Mouse (Mus musculus): ENCODE measurements around the gene Atp6v0a4. TPM values are rescaled to one million over a fixed set of nuclear protein-coding genes. Genes with fewer than 3 reads are reported as not detected.

Atp6v0a4 gene
- 0.34 TPM in 1 of 2 replicates, not detected in the other for polyA plus RNA-seq (2014; fragmentation: Nextera tagmentation; extraction: Ambion mirVana)

- Histone ChIP-seq H3K36me3 (ENCODE audit: control insufficient read depth, insufficient read depth, low read length) (no peaks in the 10 kb centered on the region; the same call in 1 of the 2 replicates), H3K27ac (ENCODE audit: low read depth, low read length) (no peak within 1 kb of the TSS), H3K4me2 (no peak within 1 kb of the TSS), H3K4me1 (ENCODE audit: control insufficient read depth, insufficient read depth, low read length) (peaks cover 9% of the 10 kb centered on the region; the same call in 1 of the 2 replicates), H3K9me3 (replicated peaks; ENCODE audit: control insufficient read depth, low read length) (no peaks in the 10 kb centered on the region), H3K27me3 (ENCODE audit: control insufficient read depth, insufficient read depth, low read length) (no peaks in the 10 kb centered on the region), H3K4me3 (ENCODE audit: low read depth, low read length) (no peak within 1 kb of the TSS), H3K9ac (ENCODE audit: low read depth, low read length) (no peak within 1 kb of the TSS)
- WGBS (ENCODE audit: insufficient replicate concordance): 88% methylated on average over 7 of the region's 7 CpGs
- no peak for ATAC-seq (replicated peaks; ENCODE audit: insufficient number of reproducible peaks, low FRiP score, low TSS enrichment)
These were observed at the start of gene Atp6v0a4 for GRCm38 (mm10) chr6:38124207-38124835. Atp6v0a4 (minus strand) TSS chr6:38124586.

GRCm38 (mm10) chr6:38165385-38165784, 41.0 kb upstream of the Atp6v0a4 start:
- Histone ChIP-seq H3K4me2 (no peak overlapping the region), H3K27ac (ENCODE audit: low read depth, low read length) (no peak overlapping the region), H3K9me3 (replicated peaks; ENCODE audit: control insufficient read depth, low read length) (peaks cover under 1% of the 10 kb centered on the region; the same call in 1 of the 2 replicates), H3K4me1 (ENCODE audit: control insufficient read depth, insufficient read depth, low read length) (no peaks in the 10 kb centered on the region), H3K36me3 (ENCODE audit: control insufficient read depth, insufficient read depth, low read length) (peaks cover under 1% of the 10 kb centered on the region; the same call in 1 of the 2 replicates), H3K9ac (ENCODE audit: low read depth, low read length) (no peak overlapping the region), H3K27me3 (ENCODE audit: control insufficient read depth, insufficient read depth, low read length) (no peaks in the 10 kb centered on the region), H3K4me3 (ENCODE audit: low read depth, low read length) (no peak overlapping the region)
- 72% methylated on average over 6 of the region's 6 CpGs for WGBS (ENCODE audit: insufficient replicate concordance)
- ATAC-seq (replicated peaks; ENCODE audit: insufficient number of reproducible peaks, low FRiP score, low TSS enrichment): no peak

GRCm38 (mm10) chr6:38164705-38165104, 40.3 kb upstream of the Atp6v0a4 start:
- no peaks in the 10 kb centered on the region for H3K4me1 ChIP-seq (ENCODE audit: control insufficient read depth, insufficient read depth, low read length)
- no peak overlapping the region for H3K4me3 ChIP-seq (ENCODE audit: low read depth, low read length)
- H3K9ac ChIP-seq (ENCODE audit: low read depth, low read length): no peak overlapping the region
- 79% methylated on average over 6 of the region's 6 CpGs for WGBS (ENCODE audit: insufficient replicate concordance)
- H3K27me3 ChIP-seq (ENCODE audit: control insufficient read depth, insufficient read depth, low read length): no peaks in the 10 kb centered on the region
- no peak overlapping the region for H3K27ac ChIP-seq (ENCODE audit: low read depth, low read length)
- no peaks in the 10 kb centered on the region for H3K9me3 ChIP-seq (replicated peaks; ENCODE audit: control insufficient read depth, low read length)
- ATAC-seq (replicated peaks; ENCODE audit: insufficient number of reproducible peaks, low FRiP score, low TSS enrichment): no peak
- H3K36me3 ChIP-seq (ENCODE audit: control insufficient read depth, insufficient read depth, low read length): no peaks in the 10 kb centered on the region
- no peak overlapping the region for H3K4me2 ChIP-seq

- H3K9ac ChIP-seq (ENCODE audit: low read depth, low read length): no peak overlapping the region
- no peaks in the 10 kb centered on the region for H3K9me3 ChIP-seq (replicated peaks; ENCODE audit: control insufficient read depth, low read length)
- H3K4me2 ChIP-seq: no peak overlapping the region
- H3K27me3 ChIP-seq (ENCODE audit: control insufficient read depth, insufficient read depth, low read length): no peaks in the 10 kb centered on the region
- no peaks in the 10 kb centered on the region for H3K4me1 ChIP-seq (ENCODE audit: control insufficient read depth, insufficient read depth, low read length)
- no peak for ATAC-seq (replicated peaks; ENCODE audit: insufficient number of reproducible peaks, low FRiP score, low TSS enrichment)
- no peak overlapping the region for H3K27ac ChIP-seq (ENCODE audit: low read depth, low read length)
- no peaks in the 10 kb centered on the region; the same call in 1 of the 2 replicates for H3K36me3 ChIP-seq (ENCODE audit: control insufficient read depth, insufficient read depth, low read length)
- 76% methylated on average over 14 of the region's 14 CpGs for WGBS (ENCODE audit: insufficient replicate concordance)
- no peak overlapping the region for H3K4me3 ChIP-seq (ENCODE audit: low read depth, low read length)
These were observed 38.6 kb upstream of the Atp6v0a4 start for GRCm38 (mm10) chr6:38162825-38163504.

DNA sequence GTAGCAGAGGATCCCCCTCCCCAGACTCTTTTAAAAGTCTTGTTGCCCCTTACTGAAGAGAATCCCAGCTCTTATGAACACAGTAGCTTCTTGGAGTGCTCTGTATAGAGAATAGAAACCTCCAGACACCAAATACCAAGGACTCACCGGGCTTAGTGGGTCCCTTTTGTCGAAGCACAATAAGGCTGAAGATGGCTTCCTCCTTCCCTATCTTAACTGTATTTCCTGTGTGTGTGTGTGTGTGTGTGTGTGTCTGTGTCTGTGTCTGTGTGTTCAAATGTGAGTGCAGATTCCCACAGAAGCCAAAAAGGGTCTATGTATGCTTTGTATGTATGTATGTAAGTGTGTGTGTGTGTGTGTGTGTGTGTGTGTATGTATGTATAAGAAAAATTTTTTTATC, 36.2 kb upstream of the Atp6v0a4 start:
- 47% methylated on average over 2 of the region's 2 CpGs for WGBS (ENCODE audit: insufficient replicate concordance)
- Histone ChIP-seq H3K9ac (ENCODE audit: low read depth, low read length) (no peak overlapping the region), H3K9me3 (replicated peaks; ENCODE audit: control insufficient read depth, low read length) (no peaks in the 10 kb centered on the region), H3K4me2 (no peak overlapping the region), H3K4me3 (ENCODE audit: low read depth, low read length) (no peak overlapping the region), H3K36me3 (ENCODE audit: control insufficient read depth, insufficient read depth, low read length) (no peaks in the 10 kb centered on the region; the same call in 1 of the 2 replicates), H3K27me3 (ENCODE audit: control insufficient read depth, insufficient read depth, low read length) (no peaks in the 10 kb centered on the region), H3K27ac (ENCODE audit: low read depth, low read length) (no peak overlapping the region), H3K4me1 (ENCODE audit: control insufficient read depth, insufficient read depth, low read length) (no peaks in the 10 kb centered on the region)
- ATAC-seq (replicated peaks; ENCODE audit: insufficient number of reproducible peaks, low FRiP score, low TSS enrichment): no peak

DNA sequence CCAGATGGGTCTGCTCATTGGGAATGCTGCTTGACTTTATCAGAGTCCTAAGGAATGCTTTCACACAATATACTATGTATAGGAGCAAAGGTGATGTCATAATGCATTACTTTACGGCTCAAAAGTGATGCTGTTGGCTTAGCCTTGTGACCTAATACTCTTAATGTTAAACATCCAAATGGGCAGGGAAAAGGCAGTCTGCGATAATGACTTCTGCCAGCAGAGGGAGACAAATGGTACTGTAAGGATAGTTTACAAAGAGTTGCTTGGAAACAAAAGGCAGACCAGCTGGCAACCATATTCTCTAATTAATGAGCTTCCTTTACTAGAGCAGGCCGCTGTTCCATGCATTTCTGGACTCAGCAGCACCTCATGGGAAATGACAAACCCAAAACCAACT, 35.7 kb upstream of the Atp6v0a4 start:
- H3K9ac ChIP-seq (ENCODE audit: low read depth, low read length): no peak overlapping the region
- H3K27ac ChIP-seq (ENCODE audit: low read depth, low read length): no peak overlapping the region
- no peaks in the 10 kb centered on the region; the same call in 1 of the 2 replicates for H3K36me3 ChIP-seq (ENCODE audit: control insufficient read depth, insufficient read depth, low read length)
- 24% methylated on average over 3 of the region's 3 CpGs for WGBS (ENCODE audit: insufficient replicate concordance)
- no peak overlapping the region for H3K4me2 ChIP-seq
- no peak for ATAC-seq (replicated peaks; ENCODE audit: insufficient number of reproducible peaks, low FRiP score, low TSS enrichment)
- no peak overlapping the region for H3K4me3 ChIP-seq (ENCODE audit: low read depth, low read length)
- H3K4me1 ChIP-seq (ENCODE audit: control insufficient read depth, insufficient read depth, low read length): no peaks in the 10 kb centered on the region
- H3K27me3 ChIP-seq (ENCODE audit: control insufficient read depth, insufficient read depth, low read length): no peaks in the 10 kb centered on the region
- no peaks in the 10 kb centered on the region for H3K9me3 ChIP-seq (replicated peaks; ENCODE audit: control insufficient read depth, low read length)

DNA sequence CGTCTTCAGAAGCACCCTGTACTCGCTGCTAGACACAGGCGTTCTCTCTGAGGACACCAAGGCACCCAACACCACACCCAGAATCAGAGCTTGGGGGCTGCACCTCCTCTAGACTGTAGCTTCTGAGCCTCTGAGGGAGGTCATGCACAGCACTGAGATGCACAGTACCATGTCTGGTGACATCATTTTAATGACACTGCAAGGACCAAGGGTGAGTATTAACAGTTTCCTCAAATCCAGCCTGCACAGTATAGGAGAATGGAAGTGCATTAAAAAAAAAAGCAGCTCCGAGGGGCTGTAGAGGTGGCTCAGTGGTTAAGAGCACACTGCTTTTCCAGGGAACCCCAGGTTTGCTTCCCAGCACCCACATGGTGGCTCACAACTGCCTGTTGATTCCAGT, 35.2 kb upstream of the Atp6v0a4 start:
- no peak overlapping the region for H3K9ac ChIP-seq (ENCODE audit: low read depth, low read length)
- no peak overlapping the region for H3K4me2 ChIP-seq
- H3K9me3 ChIP-seq (replicated peaks; ENCODE audit: control insufficient read depth, low read length): no peaks in the 10 kb centered on the region
- no peaks in the 10 kb centered on the region for H3K4me1 ChIP-seq (ENCODE audit: control insufficient read depth, insufficient read depth, low read length)
- H3K36me3 ChIP-seq (ENCODE audit: control insufficient read depth, insufficient read depth, low read length): no peaks in the 10 kb centered on the region; the same call in 1 of the 2 replicates
- H3K27me3 ChIP-seq (ENCODE audit: control insufficient read depth, insufficient read depth, low read length): no peaks in the 10 kb centered on the region
- no peak overlapping the region for H3K4me3 ChIP-seq (ENCODE audit: low read depth, low read length)
- ATAC-seq (replicated peaks; ENCODE audit: insufficient number of reproducible peaks, low FRiP score, low TSS enrichment): no peak
- H3K27ac ChIP-seq (ENCODE audit: low read depth, low read length): no peak overlapping the region
- WGBS (ENCODE audit: insufficient replicate concordance): 86% methylated on average over 4 of the region's 4 CpGs

DNA sequence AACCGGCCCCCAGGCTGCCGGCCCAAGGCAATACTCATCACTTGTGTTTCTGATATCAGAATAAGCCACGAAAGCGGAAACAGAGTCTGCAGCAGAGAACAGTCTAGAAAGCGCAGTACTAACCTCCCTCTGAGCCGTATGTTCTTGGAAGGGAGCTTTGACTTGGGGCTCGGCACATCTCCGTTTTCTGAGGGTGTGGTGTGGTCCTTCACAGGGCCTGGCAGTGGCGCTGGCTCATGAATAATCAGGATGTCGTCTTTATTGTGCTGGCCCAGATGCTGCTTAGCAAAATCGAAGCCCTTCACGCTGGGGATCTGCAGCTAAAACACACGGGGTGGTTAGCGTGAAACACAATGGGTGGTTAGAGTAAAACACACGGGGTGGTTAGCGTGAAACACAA, 33.5 kb upstream of the Atp6v0a4 start:
- WGBS (ENCODE audit: insufficient replicate concordance): 86% methylated on average over 16 of the region's 16 CpGs
- H3K9me3 ChIP-seq (replicated peaks; ENCODE audit: control insufficient read depth, low read length): no peaks in the 10 kb centered on the region

More for the DNA sequence above, 33.5 kb upstream of the Atp6v0a4 start:
- H3K36me3 ChIP-seq (ENCODE audit: control insufficient read depth, insufficient read depth, low read length): no peaks in the 10 kb centered on the region; the same call in 1 of the 2 replicates
- no peak overlapping the region for H3K4me3 ChIP-seq (ENCODE audit: low read depth, low read length)
- no peak overlapping the region for H3K9ac ChIP-seq (ENCODE audit: low read depth, low read length)
- no peak for ATAC-seq (replicated peaks; ENCODE audit: insufficient number of reproducible peaks, low FRiP score, low TSS enrichment)
- H3K27me3 ChIP-seq (ENCODE audit: control insufficient read depth, insufficient read depth, low read length): no peaks in the 10 kb centered on the region
- H3K4me1 ChIP-seq (ENCODE audit: control insufficient read depth, insufficient read depth, low read length): no peaks in the 10 kb centered on the region
- H3K27ac ChIP-seq (ENCODE audit: low read depth, low read length): no peak overlapping the region
- H3K4me2 ChIP-seq: no peak overlapping the region
